Mouse (Mus musculus) thymus, postnatal 14 days (tissue): ENCODE measurements around the gene Ccdc149.

Source experiments
- DNase-seq: peaks from one replicate; pipeline ENCODE4 v3.0.0; 2021

Gene Ccdc149

DNA sequence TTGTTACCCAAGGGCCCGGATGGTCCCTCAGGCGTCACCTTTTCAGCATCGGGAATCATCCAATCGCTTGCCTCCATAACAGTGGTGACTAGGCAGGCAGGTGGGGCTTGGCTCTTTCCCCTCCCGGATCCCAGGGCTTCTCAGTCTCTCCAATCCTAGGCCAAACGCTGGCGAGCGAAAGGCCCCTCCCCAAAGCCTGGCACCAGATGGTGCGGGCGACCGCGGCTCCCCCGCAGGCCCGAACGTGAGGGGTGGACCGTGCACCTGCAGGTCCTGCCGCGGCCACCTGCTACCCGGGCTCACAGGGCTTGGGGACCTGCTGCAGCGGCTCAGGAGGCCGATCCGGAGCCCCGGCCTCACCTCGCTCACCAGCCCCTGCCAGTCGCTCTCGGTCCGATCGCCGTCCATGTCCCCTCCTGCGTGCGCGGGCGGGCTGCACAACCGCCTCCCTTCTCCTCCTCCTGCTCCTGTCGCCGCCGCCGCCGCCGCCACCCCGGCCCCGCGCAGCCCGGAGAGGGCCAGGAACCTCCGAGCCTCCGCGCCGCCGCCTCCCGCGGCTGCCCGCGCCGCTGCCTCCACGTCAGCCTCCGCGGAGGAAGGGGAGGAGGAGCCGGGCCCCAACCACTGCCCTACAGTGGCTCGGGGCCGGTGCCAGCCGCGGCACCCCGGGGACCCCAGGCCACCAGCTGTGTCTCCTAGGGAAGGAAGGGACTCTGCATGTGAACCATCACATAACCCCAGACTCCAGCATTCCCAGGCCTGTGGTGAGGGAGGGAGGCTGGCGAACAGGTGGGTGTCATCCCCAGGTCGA, at the start of gene Ccdc149:
Gene Ccdc149, minus strand, starts transcription at position 531 of the 811 bp plus-strand sequence.
- DNase-seq = peak; percentile 36

DNA sequence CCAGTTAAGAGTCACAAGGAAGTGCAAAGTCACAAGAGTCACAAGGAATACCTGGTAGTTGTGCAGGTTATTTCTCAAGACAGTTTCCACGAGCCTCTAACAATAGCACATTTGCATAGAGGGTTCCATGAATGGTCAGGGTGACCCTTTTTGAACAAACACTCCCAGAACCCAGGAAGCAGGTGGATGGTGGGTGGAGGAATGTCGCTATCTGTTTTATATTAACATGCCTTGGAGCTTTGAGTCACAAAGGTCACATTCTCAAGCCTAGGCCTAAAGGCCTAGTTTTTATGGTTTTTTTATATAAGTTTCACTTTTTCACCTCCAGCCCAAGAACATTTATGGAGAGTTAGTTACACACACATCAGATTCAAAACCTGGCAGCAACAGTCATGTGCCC, 48.6 kb upstream of the Ccdc149 start:
- DNase-seq = no peak

DNA sequence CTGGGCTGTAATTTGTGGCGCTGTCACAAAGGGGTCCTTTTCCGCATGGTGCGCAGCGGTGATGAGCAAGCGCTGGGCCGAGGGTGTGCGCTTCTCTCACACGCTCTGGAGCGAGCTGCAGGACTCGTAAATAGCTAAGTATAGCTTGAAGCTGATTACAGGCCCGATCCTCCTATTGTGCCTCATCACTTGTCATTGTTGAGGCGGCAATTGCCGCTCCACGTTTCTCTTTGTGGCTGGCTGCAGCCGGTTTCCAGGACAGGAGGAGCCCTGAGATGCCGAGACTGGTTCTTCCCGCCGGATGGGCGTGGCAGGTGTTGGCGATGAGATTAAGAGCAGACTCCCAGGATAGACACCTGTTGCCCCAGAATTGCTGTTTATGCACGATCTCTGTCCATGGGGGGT, 44.8 kb upstream of the Ccdc149 start:
- no peak for DNase-seq

DNA sequence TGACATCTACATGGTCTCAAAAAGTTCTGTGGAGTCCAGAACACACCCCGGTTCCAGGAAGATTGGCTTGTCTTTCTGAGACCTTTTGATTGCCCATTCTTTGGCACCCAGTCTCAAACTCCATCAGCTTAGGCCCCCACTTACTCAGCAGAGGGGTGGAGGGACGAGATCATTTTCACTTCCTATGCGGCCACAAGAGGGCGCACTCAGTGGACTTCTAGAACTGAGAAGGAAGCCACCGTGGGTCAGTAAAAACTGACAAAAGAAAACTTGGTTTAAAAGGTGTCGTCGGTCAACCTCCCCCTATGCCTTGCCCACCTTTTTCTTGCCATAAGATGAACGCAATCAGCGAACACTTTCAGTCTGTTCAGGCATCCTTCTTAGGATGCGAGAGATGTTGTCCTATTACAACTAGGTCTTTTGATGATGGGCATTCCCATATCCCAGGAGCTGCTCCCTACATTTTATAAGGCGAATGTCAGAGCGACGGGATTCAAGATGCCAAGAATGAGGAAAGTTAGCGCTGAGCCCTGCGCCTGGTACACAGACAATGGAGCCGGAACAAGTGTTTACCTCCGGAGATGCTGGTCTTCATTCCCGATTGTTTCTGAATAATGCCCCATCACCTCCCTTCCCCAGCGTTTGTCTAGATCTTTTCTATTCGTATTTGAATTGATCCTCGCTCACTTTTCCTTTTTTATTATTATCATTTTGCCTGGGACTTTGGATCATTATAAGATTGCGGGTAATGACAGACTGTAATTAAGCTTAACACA, 44.1 kb upstream of the Ccdc149 start:
- DNase-seq = peak; percentile 65

DNA sequence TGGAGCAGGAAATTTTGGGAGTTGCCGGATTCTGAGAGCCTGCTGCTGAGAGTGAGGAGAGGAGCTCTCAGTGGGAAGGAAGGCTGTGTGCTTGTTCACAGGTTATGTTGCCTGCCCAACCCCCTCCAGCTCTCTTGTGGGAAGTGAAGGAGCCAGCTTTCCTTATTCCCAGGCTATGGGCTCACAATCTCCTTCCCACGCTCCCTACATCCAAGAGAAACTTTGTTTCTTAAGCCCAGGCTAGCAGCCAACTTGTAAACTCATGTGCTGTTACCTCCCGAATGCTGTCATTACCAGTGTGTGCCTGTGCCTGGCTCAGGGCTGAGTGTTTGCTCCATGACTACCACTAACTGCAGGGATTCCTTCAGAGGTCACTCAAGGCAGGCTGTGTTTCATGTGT, 39.8 kb upstream of the Ccdc149 start:
- no peak for DNase-seq

DNA sequence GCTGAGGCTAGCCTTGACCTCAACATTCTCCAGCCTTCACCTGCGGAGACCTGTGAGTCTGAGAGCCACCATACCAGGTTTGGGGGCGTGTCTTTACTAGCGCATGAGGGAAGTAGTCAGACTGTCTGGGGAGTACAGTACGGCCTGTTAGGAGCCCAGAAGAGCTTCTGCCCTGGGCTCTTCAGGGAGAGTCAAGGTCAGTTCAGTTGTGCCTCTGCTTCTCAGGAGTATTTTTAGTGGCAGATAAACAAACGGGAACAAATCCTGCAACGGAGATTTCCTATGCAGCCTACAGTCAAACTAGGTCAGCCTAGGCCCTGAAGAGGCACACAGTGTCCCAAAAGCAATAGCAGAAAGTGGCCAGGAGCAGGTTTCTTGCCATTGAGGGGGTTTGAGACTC, 38.1 kb upstream of the Ccdc149 start:
- no peak for DNase-seq

DNA sequence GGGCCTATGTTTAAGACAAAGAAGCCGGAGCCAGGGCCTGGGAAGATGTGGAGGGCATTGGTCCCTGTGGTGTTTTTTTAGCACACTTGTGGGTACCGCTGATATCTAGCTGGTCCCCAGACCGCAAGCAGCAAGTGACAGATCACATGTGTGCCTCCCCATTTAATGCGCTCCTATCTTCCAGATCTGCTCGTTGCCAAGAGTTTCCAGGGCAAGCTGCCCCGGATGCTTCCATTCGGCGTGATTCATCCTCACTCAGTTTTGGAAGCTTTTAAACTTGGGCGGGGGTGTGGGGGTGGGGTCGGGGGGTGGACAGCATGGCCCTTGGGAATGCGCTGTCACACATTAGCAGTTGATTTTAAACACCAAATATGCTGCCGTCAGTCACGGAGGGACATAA, 33.3 kb upstream of the Ccdc149 start:
- no peak for DNase-seq

DNA sequence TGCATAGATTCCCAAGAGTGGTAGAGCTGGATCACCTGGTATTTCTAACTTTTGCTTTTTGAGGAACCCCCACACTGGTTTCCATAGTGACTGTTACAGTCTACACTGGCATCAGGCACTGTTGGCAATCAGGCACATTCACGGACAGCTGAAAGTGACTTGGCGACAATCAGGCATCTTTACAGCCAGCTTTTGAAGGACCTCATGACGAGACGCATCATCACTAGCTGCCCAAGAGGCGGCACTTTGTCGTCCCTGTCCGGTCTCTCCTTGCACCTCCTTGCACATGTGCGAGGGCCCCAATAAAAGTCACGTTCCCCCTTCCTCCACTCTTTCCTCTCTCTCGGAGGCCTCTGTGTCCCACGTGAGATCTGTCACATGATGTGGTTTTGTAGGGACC, 32.8 kb upstream of the Ccdc149 start:
- no peak for DNase-seq

DNA sequence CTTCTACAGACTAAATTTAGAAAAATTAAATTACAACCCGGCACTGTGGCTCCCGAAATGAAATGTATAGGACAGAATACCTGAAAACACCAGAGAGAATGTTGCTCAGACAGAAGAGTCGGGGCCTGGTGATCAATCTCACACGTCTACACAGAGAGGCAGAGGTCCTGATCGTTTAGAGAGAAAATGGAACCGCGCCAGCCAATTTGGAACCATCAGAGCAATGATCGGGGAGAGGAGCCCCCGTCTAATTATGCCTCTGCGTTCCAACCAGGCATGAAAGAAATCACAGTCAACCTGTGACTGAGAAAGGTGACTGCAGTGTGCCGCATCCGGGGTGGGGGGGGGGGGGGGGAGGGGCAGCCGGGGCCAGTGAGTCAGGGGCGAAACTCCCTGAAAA, 24.4 kb upstream of the Ccdc149 start:
- DNase-seq = no peak

DNA sequence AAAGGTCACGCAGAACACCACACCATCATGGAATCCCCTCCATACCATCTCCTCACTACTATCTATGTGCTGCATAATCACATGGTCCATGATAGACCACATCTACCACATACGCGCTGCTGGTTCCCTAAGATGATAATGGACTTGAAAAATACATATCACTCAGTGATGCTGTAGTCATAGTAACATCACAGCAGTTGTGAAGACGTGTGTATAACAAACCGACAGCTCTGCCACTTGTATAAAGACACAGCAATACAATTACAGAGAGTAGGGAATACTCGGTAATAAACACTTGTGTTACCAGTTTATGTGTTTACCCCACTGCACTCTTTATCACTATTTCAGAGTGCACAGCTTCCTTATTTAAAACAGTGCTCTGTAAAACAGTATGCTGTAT, 20.2 kb upstream of the Ccdc149 start:
- DNase-seq = no peak

DNA sequence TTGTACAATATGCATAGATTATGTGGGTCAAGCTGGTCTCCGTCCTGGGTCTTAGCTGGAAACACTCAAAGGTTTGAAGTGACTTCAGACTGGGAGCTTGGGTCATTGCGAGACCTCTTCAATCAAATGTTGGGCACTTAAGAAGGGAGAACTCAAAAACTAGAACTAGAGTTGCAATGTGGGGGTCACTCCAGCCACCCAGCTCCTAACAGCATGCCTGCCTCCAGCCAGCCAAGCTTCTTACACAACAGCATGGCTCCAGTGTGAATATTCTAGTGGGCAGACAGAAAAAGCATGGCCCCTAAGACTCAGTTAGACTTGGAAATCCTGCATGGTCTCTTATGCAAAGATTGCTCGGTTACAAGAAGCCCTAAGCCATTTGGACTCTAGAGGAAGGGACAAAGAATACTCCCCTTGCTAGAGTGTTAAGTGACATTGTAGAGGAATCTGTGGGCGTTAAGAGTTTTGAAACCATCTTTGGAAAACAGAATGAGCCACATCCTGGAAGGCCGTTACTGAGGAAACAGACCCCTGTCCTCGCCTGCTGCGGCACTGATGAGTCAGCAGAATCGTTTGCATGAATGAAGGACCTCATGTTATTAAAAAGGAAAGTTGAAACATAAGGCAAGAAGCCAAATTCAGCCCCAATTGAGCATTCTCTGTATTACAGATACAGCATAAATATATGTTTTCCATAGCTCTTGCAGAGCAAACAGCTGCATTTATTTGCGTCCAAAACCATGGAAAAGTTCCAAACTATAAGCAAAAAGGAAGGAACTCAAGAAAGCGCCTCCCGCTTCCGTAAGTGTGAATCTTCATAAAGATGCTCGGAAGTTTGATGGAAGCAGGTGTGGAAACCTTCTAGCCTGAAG, 16.5 kb upstream of the Ccdc149 start:
- DNase-seq = no peak

DNA sequence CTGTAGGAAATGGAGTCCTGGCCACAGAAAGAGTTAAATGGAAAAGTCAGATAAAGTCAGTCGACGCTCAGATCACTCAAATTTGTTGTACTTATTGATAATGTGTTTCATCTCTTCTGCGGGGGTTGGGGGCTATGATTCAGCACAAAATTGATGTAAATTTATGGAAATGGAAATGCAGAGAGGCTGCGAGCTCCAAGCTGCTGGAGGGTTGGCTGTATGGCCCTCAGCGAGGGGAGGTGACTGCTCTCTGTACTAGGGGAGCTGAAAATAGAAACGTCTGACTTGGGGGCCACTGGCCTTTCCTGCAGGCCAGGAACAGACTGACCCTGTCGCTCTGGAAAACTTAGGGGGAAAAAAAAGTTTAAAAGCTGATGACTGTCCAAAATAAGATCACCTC, 5.5 kb upstream of the Ccdc149 start:
- DNase-seq = no peak

DNA sequence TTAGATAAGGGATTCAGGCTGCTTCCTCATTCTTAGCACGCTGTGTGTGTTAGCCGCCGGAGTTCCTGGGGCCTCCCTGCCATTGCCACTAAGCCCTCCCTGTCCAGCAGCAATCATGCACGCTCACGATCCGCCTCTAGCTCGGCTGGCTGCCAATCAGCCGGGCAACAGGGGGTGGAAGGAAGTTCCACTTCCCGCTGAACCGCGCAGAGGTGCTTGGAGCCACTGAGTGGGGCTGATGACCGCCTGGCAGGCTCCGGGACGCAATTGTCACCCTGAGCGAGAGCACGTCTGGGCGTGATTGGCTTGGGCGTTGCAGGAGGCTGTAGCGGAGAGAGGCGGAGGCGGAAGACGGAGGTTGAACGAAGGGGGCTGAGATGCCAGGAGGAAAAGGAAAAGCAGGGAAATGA, 5.0 kb upstream of the Ccdc149 start:
- DNase-seq = peak; percentile 20

DNA sequence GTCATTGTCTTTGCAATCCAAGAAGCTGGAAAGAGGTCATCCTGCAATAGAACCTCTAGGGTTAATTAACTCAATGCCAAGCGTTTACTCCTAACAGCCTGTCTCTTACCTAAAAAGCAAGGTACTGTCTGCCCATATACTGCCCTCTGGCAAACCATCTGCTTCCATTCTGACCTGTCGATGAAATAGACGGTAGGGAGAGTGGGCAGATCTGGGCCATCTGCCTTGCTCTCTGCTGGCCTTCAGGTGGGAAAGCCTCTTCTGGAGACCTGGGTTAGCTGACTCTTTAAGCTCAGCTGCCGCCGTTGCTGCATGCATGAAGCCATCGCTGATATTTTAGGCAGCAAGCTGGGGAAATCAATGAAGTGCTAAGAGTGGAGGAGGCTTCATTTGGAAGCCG, 2.7 kb upstream of the Ccdc149 start:
- no peak for DNase-seq

DNA sequence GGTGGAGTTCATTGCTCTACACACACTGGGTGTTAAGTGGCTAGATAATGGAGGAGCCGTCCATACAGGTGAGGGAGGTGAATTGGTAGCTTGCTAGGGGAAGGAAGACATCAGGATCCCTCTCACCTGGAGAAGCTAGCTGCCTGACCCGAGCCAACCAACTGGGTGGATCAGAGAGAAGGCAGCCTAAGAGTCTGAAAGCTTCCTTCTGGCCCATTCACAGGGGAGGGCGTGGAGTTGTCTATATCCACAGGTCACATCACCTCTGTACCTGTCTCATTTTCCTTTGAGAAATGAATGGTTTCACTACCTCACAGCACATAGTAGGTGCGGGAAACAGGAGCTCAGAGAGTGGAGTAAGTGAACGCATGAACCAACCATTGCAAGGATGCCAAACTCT, 770 bp downstream of the Ccdc149 start:
- no peak for DNase-seq

DNA sequence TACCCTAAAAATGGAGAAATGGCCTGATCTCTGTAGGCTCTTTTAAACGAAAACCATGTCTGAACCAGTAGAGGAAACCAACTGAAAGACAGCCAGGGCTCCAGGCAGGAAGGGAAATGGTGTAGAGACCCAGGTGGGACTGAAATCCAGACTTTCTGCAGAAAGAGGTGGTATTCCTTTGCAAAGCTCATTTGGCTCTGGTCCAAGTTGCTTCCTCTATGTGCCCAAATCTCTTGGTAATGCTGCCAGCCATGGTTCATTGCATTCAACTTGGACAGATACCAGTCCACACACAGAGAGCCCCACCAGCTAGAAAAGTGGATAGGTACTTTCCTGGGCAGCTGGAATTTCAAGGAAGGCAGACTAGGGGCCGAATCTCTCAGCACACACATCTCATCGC, 3.5 kb downstream of the Ccdc149 start:
- no peak for DNase-seq

DNA sequence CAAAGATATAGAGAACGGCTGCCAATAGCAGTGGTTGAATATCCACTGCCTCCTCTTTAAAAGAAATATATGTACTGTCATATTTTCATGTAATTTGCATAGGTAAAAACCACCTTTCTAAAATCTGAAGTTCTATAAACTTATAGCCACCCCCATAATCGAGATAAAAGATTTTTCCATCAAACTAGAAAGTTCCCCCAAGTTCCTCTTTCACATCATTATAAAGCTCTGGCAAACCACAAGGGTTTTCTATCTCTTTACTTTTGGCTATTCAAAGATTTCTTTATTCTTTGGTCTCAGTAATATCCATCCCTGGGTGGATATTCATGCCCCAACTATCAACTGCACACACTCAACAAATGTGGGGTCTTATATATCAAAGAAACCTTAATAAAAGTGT, 8.9 kb downstream of the Ccdc149 start:
- no peak for DNase-seq

DNA sequence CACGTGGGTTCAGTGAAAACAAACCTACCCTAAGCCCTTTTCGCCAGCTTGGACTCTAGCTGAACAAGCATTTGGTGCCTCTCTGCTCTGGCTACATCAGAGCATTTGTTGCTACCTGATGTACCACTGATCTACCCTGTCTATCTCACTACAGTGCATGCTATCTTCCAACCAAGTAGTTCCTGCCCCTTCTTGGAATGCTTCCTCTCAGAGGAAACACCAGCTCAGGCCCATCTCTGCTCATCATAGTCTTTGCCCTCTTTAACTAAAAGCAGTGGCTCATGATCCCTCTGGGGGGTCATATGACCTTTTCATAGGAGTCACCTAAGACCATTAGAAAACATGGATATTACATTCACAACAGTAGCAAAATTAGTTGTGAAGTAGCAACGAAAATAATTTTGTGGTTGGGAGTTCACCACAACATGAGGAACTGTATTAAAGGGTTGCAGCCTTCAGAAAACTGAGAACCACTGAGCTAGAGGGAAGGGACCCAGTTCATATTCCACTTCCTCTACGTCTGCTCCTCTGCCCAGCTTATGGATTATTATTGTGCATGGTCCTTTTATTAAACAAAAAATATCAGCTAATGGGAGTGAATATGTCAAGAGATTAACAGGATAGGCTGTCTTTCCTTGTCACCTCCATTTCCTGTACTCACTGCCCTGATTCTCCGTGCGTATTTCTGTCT, 9.7 kb downstream of the Ccdc149 start:
- DNase-seq = no peak

DNA sequence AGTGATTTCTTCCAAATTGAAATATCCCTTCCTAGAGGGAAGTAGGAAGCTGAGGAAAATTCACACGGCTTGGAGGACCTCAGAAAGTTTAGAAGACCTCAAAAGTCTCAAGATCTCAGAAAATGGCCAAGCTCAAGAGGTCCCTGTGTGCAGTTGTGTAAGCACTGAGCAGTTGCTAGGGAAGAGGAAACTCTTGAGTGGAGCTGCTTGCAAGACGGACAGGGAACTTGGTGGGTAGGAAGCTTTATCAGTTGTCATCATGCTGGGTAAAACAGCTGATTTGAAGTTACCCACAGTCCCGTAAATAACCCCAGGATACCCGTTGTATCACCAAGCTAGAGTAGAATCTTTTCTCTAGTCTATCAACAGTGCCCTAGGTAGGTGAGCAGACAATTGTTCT, 12.0 kb downstream of the Ccdc149 start:
- DNase-seq = no peak

DNA sequence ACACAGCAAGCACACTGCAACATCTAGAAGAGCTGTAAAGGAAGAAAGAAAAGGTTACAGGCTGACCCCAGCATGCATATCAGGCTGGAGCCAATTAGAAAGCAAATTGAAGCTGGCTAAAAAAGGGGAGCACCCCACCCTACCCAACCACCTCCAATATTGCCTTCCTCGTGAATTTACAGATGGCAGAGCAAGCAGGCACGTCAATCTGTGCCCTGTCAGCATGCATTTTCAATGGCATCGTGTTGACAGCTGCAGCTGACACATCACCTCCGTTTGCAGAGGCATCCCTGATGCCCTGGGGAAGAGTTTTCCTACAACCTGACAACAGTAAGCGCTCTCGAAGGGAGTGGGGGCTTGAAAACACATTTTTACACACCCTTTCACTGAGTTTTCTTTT, 14.2 kb downstream of the Ccdc149 start:
- DNase-seq = no peak

DNA sequence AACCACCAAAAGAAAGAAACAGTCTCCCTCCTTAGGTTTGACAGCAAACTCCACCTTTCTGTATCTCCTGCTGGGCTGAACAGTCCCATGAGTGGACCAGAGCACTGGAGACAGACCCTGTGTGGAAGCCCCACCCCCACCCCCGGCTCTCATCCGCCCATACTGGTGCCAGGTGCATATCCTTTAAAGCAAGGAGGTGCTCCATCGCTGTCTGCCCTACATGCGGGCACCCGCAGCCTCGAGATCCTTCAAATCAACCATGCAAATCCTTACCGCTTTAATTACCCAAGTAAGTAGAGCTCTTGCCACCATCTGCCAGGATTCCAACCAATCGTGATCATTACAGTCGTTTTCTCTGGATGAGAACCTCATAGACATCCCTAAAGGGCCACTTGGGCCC, 20.5 kb downstream of the Ccdc149 start:
- DNase-seq = no peak

DNA sequence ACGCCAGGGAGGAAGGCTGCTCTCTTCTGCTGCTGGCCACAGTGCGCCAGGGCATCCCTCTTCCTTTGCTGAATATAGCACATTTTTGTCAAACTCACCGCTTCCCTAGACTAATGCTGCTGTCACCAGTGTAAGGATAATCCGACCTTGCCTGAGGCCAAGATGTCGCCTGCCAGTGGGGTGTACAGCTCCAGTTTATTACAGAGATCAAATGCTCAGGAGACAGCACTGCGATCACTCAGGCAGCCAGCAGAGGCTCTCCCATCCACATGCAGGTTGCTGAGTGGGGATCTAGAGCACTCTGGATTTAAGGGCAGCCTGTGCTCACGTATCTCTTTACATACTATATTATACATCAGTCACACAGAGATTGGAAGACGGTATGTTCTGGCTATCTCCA, 22.1 kb downstream of the Ccdc149 start:
- no peak for DNase-seq

DNA sequence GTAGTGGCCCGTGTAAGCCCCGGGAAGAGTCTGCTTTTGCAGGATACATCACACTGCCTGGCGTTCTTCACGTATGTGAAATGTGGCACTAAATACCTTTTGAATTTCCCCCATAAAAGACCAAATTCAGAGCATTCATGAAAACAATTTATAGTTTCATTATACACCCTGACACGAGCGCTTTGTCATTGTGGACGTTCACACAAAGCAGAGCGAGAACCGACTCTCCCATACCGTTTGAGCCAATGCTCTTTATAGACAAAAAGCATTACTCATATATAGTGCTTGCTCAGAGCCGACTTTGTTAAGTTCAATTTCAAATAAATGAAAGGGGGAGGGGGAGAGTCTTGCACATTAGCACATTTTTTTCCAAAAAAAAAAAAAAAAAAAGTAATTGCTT, 31.0 kb downstream of the Ccdc149 start:
- no peak for DNase-seq
